Mouse (Mus musculus): ENCODE measurements around the gene Svip.

DNA sequence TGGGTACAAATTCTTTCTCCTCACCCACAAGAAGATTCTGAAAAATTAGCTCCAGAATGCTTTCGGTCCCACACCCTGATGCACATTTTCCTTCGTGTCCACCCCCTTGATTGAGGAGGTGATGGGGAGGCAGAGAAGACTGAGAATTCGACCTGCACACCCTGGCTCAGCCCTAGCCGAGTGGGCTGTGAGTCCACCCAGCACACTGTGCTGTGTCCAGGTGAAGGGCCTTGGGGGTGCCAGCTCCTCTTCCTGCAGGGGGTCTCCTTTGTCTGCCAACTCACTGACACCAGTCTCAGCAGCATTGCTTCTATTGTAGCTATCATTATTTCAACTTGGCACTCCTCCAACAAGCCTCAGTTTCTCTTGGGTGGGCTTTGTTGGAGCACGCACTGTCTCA, 32.7 kb downstream of the Svip start:
- TF ChIP-seq CTCF (IDR thresholded peaks at IDR 0.05; ENCODE audit: low read depth) (no peak), EP300 (IDR thresholded peaks at IDR 0.05; ENCODE audit: low read depth) (no peak)

Data from liver, postnatal 0 days (tissue).